Mouse (Mus musculus): Measurements from ENCODE around the gene Clec16a. TPM values are rescaled to one million over a fixed set of nuclear protein-coding genes. Genes with fewer than 3 reads are reported as not detected.

The Clec16a gene
- polyA plus RNA-seq, 1 experiment from 2014 or later, result 29.6 TPM

DNA sequence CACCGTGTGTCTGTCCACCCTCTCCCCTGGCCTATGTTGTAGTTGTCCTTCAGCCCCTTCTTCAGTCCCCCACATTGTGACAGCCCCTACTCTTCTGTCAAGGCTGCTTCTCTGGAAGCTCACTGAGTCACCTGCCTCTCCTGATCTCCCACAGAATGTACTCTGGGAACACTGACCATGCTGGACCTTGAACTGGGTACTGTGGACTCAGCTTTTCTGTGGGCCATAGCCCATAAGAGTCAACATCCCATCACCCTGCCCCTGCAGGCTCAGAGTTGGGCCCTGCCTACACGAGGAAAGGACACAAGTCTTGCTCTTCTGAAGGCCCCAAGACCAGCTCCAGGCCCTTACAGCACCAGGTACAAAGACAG is 19.5 kb upstream of the Clec16a start:
- H3K9ac ChIP-seq (ENCODE audit: low read depth, low read length), result no peak overlapping the region
- H3K36me3 ChIP-seq (ENCODE audit: control insufficient read depth, insufficient read depth, low read length), result peaks cover 14% of the 10 kb centered on the region; the same call in 1 of the 2 replicates
- 70% methylated on average over 2 of the region's 2 CpGs for WGBS
- DNase-seq (ENCODE audit: low spot score), result no peak
- no peaks in the 10 kb centered on the region for H3K27me3 ChIP-seq (replicated peaks; ENCODE audit: control insufficient read depth, insufficient read depth, low read length)
- no peaks in the 10 kb centered on the region for H3K9me3 ChIP-seq (ENCODE audit: control insufficient read depth, low read length)
- ATAC-seq (ENCODE audit: low read depth), result no peak
- H3K4me1 ChIP-seq (ENCODE audit: control insufficient read depth, insufficient read depth, low read length), result no peaks in the 10 kb centered on the region
- no peak overlapping the region for H3K4me3 ChIP-seq (ENCODE audit: low read depth, low read length)
- no peak overlapping the region for H3K4me2 ChIP-seq (ENCODE audit: low read depth, low read length)
- no peak overlapping the region for H3K27ac ChIP-seq (replicated peaks; ENCODE audit: low read depth, low read length)

DNA sequence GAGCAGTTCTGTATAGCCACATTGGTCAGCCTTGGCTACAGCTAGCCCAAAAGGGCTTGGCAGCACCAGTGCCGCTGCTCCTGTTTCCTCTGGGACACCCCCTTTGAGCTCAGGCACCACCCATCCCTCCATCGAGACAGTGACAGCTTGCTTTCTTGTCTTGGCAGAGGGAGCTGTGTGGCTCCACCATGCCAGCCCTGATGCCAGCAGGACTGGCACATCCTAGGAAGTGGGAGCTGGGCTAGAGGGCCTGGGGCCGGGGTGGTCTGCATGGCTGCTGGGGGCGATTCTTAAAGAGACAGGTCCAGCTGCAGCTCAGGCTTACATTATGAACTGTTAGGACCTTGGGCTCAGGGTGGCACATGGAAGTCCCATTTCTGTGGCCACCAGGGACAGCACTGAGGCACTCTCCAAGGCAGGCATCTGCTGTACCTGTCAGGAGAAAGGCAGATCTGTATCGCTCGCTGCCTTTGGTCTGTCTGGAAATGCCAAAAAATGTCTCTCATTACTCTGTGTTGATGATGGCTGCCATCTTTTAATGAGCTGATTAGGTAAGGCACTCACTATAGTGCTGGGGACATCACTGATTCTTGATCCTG is 18.0 kb upstream of the Clec16a start:
- Histone ChIP-seq H3K9me3 (ENCODE audit: control insufficient read depth, low read length) (no peaks in the 10 kb centered on the region), H3K36me3 (ENCODE audit: control insufficient read depth, insufficient read depth, low read length) (peaks cover 28% of the 10 kb centered on the region; the same call in 1 of the 2 replicates), H3K4me1 (ENCODE audit: control insufficient read depth, insufficient read depth, low read length) (no peaks in the 10 kb centered on the region), H3K27me3 (replicated peaks; ENCODE audit: control insufficient read depth, insufficient read depth, low read length) (no peaks in the 10 kb centered on the region), H3K4me2 (ENCODE audit: low read depth, low read length) (no peak overlapping the region), H3K27ac (replicated peaks; ENCODE audit: low read depth, low read length) (no peak overlapping the region), H3K9ac (ENCODE audit: low read depth, low read length) (no peak overlapping the region), H3K4me3 (ENCODE audit: low read depth, low read length) (no peak overlapping the region)
- 85% methylated on average over 6 of the region's 6 CpGs for WGBS
- no peak for ATAC-seq (ENCODE audit: low read depth)
- no peak for DNase-seq (ENCODE audit: low spot score)

DNA sequence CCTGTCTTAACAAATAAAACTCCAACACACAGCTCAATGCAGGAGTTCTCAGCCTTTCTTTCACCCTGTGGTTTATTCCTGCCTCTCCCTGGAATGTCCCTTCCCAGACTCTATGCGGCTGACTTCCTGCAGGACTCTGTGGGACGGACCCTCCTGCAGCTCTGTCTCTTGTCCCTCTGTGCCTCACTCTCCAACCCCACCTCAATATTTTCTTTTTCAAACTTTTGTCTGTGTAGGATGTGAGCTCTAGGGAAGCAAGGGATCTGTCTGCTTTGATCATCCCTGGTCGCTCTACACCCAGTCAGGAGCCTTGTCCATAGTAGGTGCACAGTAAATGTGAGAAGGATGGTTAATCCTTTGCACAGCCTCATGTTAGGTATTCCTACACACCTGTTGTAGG is 16.8 kb upstream of the Clec16a start:
- no peak overlapping the region for H3K4me3 ChIP-seq (ENCODE audit: low read depth, low read length)
- ATAC-seq (ENCODE audit: low read depth), result no peak
- H3K36me3 ChIP-seq (ENCODE audit: control insufficient read depth, insufficient read depth, low read length), result peaks cover 29% of the 10 kb centered on the region; the same call in 1 of the 2 replicates
- H3K9ac ChIP-seq (ENCODE audit: low read depth, low read length), result no peak overlapping the region
- no peak overlapping the region for H3K4me2 ChIP-seq (ENCODE audit: low read depth, low read length)
- H3K27me3 ChIP-seq (replicated peaks; ENCODE audit: control insufficient read depth, insufficient read depth, low read length), result no peaks in the 10 kb centered on the region
- no peak overlapping the region for H3K27ac ChIP-seq (replicated peaks; ENCODE audit: low read depth, low read length)
- no peaks in the 10 kb centered on the region for H3K4me1 ChIP-seq (ENCODE audit: control insufficient read depth, insufficient read depth, low read length)
- WGBS, result 74% methylated on average over 3 of the region's 3 CpGs
- no peak for DNase-seq (ENCODE audit: low spot score)
- H3K9me3 ChIP-seq (ENCODE audit: control insufficient read depth, low read length), result no peaks in the 10 kb centered on the region

DNA sequence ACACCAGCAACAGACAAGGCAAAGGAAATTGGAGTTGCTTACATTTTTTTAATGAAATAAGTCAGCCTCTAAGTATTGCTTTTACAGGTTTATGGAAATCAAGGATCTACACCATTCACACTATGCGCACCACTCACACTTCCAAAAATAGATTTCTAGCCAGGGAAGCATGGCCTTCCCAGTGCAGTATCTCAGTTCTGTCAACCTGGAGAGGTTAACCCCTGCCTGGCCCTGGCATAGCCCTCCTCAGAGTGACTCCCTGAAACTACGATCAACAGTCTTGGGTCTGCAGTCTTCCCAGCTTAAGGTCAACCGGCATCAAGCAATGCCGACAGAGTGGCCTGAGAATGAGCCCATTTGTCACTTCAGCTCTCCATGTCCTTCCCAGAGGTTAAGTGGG is 15.0 kb upstream of the Clec16a start:
- Histone ChIP-seq H3K9ac (ENCODE audit: low read depth, low read length) (no peak overlapping the region), H3K4me1 (ENCODE audit: control insufficient read depth, insufficient read depth, low read length) (no peaks in the 10 kb centered on the region), H3K9me3 (ENCODE audit: control insufficient read depth, low read length) (no peaks in the 10 kb centered on the region), H3K27ac (replicated peaks; ENCODE audit: low read depth, low read length) (no peak overlapping the region), H3K4me2 (ENCODE audit: low read depth, low read length) (no peak overlapping the region), H3K27me3 (replicated peaks; ENCODE audit: control insufficient read depth, insufficient read depth, low read length) (no peaks in the 10 kb centered on the region), H3K36me3 (ENCODE audit: control insufficient read depth, insufficient read depth, low read length) (peaks cover 29% of the 10 kb centered on the region; the same call in 1 of the 2 replicates), H3K4me3 (ENCODE audit: low read depth, low read length) (no peak overlapping the region)
- WGBS, result 93% methylated on average over 4 of the region's 4 CpGs
- DNase-seq (ENCODE audit: low spot score) (no peak), ATAC-seq (ENCODE audit: low read depth) (no peak)

DNA sequence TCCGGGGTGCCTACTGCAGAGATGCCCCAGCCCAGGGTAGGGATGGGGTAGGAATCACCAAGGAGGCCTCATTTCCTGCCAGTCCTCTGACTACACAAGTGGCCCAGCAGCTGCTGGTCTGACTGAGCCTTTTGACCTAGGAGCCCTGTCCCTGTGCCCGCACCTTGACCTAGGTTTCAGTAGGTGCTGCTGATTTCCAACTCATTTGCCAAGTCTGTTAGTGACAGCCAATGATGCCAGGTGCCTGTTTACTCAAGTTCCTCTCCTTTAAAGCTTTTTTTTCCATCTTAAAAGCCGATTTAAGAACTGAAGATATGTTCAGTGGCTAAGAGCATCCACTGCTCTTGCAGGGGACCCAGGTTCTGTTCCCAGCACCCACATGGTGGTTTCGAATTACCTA is 11.4 kb upstream of the Clec16a start:
- DNase-seq (ENCODE audit: low spot score), result no peak
- Histone ChIP-seq H3K9ac (ENCODE audit: low read depth, low read length) (no peak overlapping the region), H3K4me3 (ENCODE audit: low read depth, low read length) (no peak overlapping the region), H3K4me2 (ENCODE audit: low read depth, low read length) (no peak overlapping the region), H3K27me3 (replicated peaks; ENCODE audit: control insufficient read depth, insufficient read depth, low read length) (no peaks in the 10 kb centered on the region), H3K9me3 (ENCODE audit: control insufficient read depth, low read length) (no peaks in the 10 kb centered on the region), H3K36me3 (ENCODE audit: control insufficient read depth, insufficient read depth, low read length) (peaks cover 29% of the 10 kb centered on the region; the same call in 1 of the 2 replicates), H3K4me1 (ENCODE audit: control insufficient read depth, insufficient read depth, low read length) (no peaks in the 10 kb centered on the region), H3K27ac (replicated peaks; ENCODE audit: low read depth, low read length) (no peak overlapping the region)
- WGBS, result 92% methylated on average over 4 of the region's 4 CpGs
- ATAC-seq (ENCODE audit: low read depth), result no peak

DNA sequence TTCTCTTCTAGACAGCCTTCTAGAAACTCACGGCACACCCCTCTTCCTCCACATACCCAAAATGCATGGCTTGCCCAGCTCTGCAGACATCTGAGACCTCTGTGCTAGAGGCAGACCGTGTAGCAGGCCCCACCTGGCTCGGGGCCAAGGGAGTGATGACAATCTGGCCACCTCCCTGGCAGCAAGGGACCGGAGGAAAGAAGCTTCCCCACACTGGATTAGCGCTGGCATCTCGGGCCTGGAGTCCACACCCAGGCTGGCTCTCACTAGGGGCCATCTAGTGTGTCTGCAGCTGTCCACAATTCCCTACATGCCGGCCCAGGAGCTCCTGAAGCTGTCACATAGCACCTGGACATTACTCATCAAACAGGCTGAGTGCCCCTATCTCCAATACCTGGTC is 10.6 kb upstream of the Clec16a start:
- Histone ChIP-seq H3K27ac (replicated peaks; ENCODE audit: low read depth, low read length) (no peak overlapping the region), H3K4me3 (ENCODE audit: low read depth, low read length) (no peak overlapping the region), H3K9me3 (ENCODE audit: control insufficient read depth, low read length) (no peaks in the 10 kb centered on the region), H3K36me3 (ENCODE audit: control insufficient read depth, insufficient read depth, low read length) (peaks cover 25% of the 10 kb centered on the region; the same call in 1 of the 2 replicates), H3K4me2 (ENCODE audit: low read depth, low read length) (no peak overlapping the region), H3K27me3 (replicated peaks; ENCODE audit: control insufficient read depth, insufficient read depth, low read length) (no peaks in the 10 kb centered on the region), H3K9ac (ENCODE audit: low read depth, low read length) (no peak overlapping the region), H3K4me1 (ENCODE audit: control insufficient read depth, insufficient read depth, low read length) (peaks cover 4% of the 10 kb centered on the region; the same call in 1 of the 2 replicates)
- peak; percentile 68 for DNase-seq (ENCODE audit: low spot score)
- 54% methylated on average over 7 of the region's 7 CpGs for WGBS
- ATAC-seq (ENCODE audit: low read depth), result peak; percentile 76; the same call in 1 of the 2 replicates

DNA sequence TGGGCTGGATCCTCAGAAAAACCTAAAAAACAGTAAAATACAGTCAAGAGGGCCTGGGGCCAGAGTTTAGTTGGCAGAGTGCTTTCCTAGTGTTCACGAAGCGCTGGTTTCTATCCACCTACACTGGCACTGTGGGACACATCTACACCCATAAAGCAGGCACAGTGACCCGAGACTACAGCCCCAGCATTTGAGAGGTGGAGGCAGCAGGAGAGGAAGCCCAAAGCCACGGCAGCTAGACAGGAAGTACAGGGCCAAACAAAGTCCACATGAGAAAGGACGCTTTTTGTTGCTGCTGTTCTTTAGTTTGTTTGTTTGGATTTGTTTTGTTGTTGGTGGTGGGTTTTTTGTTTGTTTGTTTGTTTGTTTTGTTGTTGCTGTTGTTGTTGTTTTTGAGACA is 8.8 kb upstream of the Clec16a start:
- 69% methylated on average over 5 of the region's 5 CpGs for WGBS
- H3K9me3 ChIP-seq (ENCODE audit: control insufficient read depth, low read length), result no peaks in the 10 kb centered on the region
- H3K27ac ChIP-seq (replicated peaks; ENCODE audit: low read depth, low read length), result no peak overlapping the region
- peaks cover 9% of the 10 kb centered on the region; the same call in 1 of the 2 replicates for H3K36me3 ChIP-seq (ENCODE audit: control insufficient read depth, insufficient read depth, low read length)
- no peak overlapping the region for H3K9ac ChIP-seq (ENCODE audit: low read depth, low read length)
- DNase-seq (ENCODE audit: low spot score) (no peak), ATAC-seq (ENCODE audit: low read depth) (no peak)
- H3K27me3 ChIP-seq (replicated peaks; ENCODE audit: control insufficient read depth, insufficient read depth, low read length), result no peaks in the 10 kb centered on the region
- H3K4me3 ChIP-seq (ENCODE audit: low read depth, low read length), result no peak overlapping the region
- H3K4me1 ChIP-seq (ENCODE audit: control insufficient read depth, insufficient read depth, low read length), result peaks cover 21% of the 10 kb centered on the region
- H3K4me2 ChIP-seq (ENCODE audit: low read depth, low read length), result no peak overlapping the region

DNA sequence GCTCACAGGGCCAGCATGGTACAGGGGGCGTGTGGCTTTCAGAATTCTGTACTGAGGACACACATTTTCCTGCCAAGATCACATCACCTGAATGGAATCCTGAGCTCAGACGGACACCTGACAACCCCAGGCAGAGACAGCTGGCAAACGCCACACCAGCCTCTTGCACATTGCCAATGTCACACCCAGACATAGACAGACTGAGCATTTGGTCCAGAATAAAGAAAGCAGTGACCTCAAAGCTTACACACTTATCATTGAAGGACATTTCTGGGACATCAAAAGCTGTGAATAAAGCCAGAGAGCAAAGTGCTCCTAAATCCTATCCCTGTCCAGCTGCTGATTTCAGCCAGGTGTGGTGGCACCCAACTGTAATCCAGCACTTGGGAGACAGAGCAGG is 8.2 kb upstream of the Clec16a start:
- Histone ChIP-seq H3K27me3 (replicated peaks; ENCODE audit: control insufficient read depth, insufficient read depth, low read length) (no peaks in the 10 kb centered on the region), H3K4me2 (ENCODE audit: low read depth, low read length) (no peak overlapping the region), H3K4me1 (ENCODE audit: control insufficient read depth, insufficient read depth, low read length) (peaks cover 23% of the 10 kb centered on the region), H3K9ac (ENCODE audit: low read depth, low read length) (no peak overlapping the region), H3K9me3 (ENCODE audit: control insufficient read depth, low read length) (no peaks in the 10 kb centered on the region), H3K4me3 (ENCODE audit: low read depth, low read length) (no peak overlapping the region), H3K36me3 (ENCODE audit: control insufficient read depth, insufficient read depth, low read length) (peaks cover 3% of the 10 kb centered on the region; the same call in 1 of the 2 replicates), H3K27ac (replicated peaks; ENCODE audit: low read depth, low read length) (no peak overlapping the region)
- WGBS, result 76% methylated on average over 3 of the region's 3 CpGs
- no peak for ATAC-seq (ENCODE audit: low read depth)
- no peak for DNase-seq (ENCODE audit: low spot score)
